Mouse (Mus musculus) retina, embryonic 14.5 days (tissue): ENCODE results near the gene Rbfox2.

Experiments
- DNase-seq: peaks from one replicate; pipeline ENCODE4 v3.0.0-alpha.2; 2015; ENCODE audit warnings: low spot score

The Rbfox2 gene

GRCm38 (mm10) chr15:77029331-77029991 is 277.3 kb downstream of the Rbfox2 start:
- peak; percentile 86 for DNase-seq
